Mouse (Mus musculus): ENCODE results near the gene Frzb.

DNA sequence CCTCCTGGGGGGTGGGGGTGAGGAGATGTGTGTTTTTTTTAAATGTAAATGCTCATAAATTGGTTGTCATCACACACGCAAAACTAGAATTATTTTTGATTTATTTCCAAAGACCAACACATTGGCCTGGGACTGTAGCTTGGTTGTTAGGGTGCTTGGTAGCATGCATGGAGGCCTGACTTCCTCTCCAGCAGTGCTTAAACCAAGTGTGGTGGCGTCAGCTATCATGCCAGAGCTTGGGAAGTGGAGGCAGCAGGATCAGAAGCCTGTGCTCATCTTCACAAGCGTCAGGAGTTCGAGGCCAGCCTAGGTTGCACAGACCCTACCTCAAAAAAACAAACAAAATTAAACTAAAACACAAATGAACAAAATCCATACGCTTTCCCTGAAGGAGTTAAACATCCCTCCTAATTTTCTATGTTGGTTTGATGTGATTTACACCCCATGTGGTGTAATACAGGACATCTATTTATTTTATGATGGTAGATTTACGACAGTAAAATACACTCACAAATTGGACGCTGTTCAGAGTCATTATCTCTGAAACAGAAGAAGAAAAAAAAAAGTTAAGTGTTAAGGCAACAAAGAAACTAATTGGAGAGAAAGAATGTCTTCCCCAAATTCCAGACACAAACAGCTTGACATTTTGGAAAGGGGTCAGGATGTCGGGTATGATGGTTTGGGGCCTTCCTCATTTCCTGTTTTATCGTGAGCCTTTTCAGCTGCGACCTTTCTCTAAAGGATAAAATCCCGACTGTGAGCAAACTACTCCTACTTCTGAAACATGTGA, 12.4 kb downstream of the Frzb start:
- no peak for TF ChIP-seq MAX (IDR thresholded peaks at IDR 0.05; ENCODE audit: low read length)
- no peak for TF ChIP-seq GATA1 (IDR thresholded peaks at IDR 0.05; ENCODE audit: low read depth, low read length)
- TF ChIP-seq POLR2A (IDR thresholded peaks at IDR 0.05; ENCODE audit: control insufficient read depth in 1 of 2, insufficient read depth in 1 of 2, low read depth in 1 of 2, low read length in 2 of 2, poor library complexity in 1 of 2) = no peak
- no peak for TF ChIP-seq CTCF (IDR thresholded peaks at IDR 0.05 in 2 of 3, conservative IDR thresholded peaks at IDR 0.05 in 1 of 3; ENCODE audit: control insufficient read depth in 1 of 3, insufficient read depth in 1 of 3, low read depth in 2 of 3, low read length in 3 of 3, poor library complexity in 1 of 3, severe bottlenecking in 1 of 3)
- TF ChIP-seq ZKSCAN1 (IDR thresholded peaks at IDR 0.05; ENCODE audit: low read depth, low read length) = no peak
- no peak for TF ChIP-seq NRF1 (IDR thresholded peaks at IDR 0.05; ENCODE audit: insufficient read depth, low read depth, low read length, poor library complexity, severe bottlenecking)
- TF ChIP-seq POLR2AphosphoS2 (IDR thresholded peaks at IDR 0.05; ENCODE audit: low read length) = no peak
- TF ChIP-seq RAD21 (IDR thresholded peaks at IDR 0.05; ENCODE audit: low read depth, low read length) = no peak

All from MEL (cell line).